Mouse (Mus musculus) urinary bladder, postnatal 10 days (tissue): Measurements from ENCODE around the gene Cd151.

ENCODE experiments used
- DNase-seq: peaks from one replicate; pipeline ENCODE4 v3.0.0; 2022; ENCODE audit warnings: low spot score

The Cd151 gene

GRCm38 (mm10) chr7:141457986-141458660, 9.1 kb upstream of the Cd151 start:
- no peak for DNase-seq

- no peak for DNase-seq
Measured at GRCm38 (mm10) chr7:141458661-141459060, 8.5 kb upstream of the Cd151 start.

GRCm38 (mm10) chr7:141459301-141459711, 7.9 kb upstream of the Cd151 start:
- DNase-seq: no peak

GRCm38 (mm10) chr7:141460001-141460390, 7.2 kb upstream of the Cd151 start:
- no peak for DNase-seq

- DNase-seq: no peak
Measured at GRCm38 (mm10) chr7:141460391-141461113, 6.6 kb upstream of the Cd151 start, which contains the start of gene Cracr2b. Gene Cracr2b (plus strand): TSS chr7:141461094.

- no peak for DNase-seq
Measured at GRCm38 (mm10) chr7:141461521-141462332, 5.5 kb upstream of the Cd151 start.

GRCm38 (mm10) chr7:141462333-141462821, 4.8 kb upstream of the Cd151 start:
- no peak for DNase-seq

GRCm38 (mm10) chr7:141463824-141464602, 3.2 kb upstream of the Cd151 start:
- DNase-seq: no peak

GRCm38 (mm10) chr7:141464603-141465201, 2.5 kb upstream of the Cd151 start:
- DNase-seq: no peak

GRCm38 (mm10) chr7:141465388-141466044, 1.7 kb upstream of the Cd151 start:
- no peak for DNase-seq

- no peak for DNase-seq
Measured at GRCm38 (mm10) chr7:141466045-141466394, 1.2 kb upstream of the Cd151 start.

GRCm38 (mm10) chr7:141466607-141467148, 514 bp upstream of the Cd151 start:
- no peak for DNase-seq

GRCm38 (mm10) chr7:141468164-141468521, 951 bp downstream of the Cd151 start:
- DNase-seq: no peak

- no peak for DNase-seq
Measured at GRCm38 (mm10) chr7:141468522-141469211, 1.5 kb downstream of the Cd151 start.

- DNase-seq: no peak
Measured at GRCm38 (mm10) chr7:141469352-141469751, 2.2 kb downstream of the Cd151 start.

- DNase-seq: no peak
Measured at GRCm38 (mm10) chr7:141469901-141470636, 2.9 kb downstream of the Cd151 start.

GRCm38 (mm10) chr7:141470637-141470944, 3.4 kb downstream of the Cd151 start:
- DNase-seq: no peak

GRCm38 (mm10) chr7:141471236-141471635, 4.0 kb downstream of the Cd151 start:
- DNase-seq: no peak

GRCm38 (mm10) chr7:141472226-141472625, 5.0 kb downstream of the Cd151 start:
- no peak for DNase-seq

- DNase-seq: no peak
Measured at GRCm38 (mm10) chr7:141472763-141473162, 5.6 kb downstream of the Cd151 start.
